Mouse (Mus musculus): ENCODE results near the gene Tapt1.
"Not testable (repeated sequence)": the region's sequence is repeated elsewhere in the genome, so short reads cannot be mapped to it uniquely, and the experiment has no call there.

Tapt1 gene

DNA sequence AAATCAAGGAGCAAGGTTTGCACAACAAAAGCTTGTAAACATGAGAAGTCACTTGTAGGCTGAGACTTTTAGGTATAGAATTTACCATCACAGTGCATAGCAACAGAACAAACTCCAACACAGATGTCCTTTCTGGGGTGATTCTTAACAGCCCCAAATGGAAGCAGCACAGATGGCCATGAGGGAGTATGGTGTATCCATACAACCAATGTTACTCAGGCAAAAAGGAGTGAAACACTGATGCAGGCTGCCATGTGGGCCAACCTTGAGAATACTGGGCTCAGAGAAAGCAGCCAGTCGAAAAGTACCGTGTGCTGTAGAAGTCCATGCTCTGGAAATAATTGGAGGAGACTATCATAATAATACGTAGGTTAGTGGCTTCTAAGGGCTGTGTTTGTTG is 68.0 kb downstream of the Tapt1 start:
- in situ Hi-C loops (cut with MboI; ENCODE audit: unreplicated experiment in 2 of 2), result no loop called here

DNA sequence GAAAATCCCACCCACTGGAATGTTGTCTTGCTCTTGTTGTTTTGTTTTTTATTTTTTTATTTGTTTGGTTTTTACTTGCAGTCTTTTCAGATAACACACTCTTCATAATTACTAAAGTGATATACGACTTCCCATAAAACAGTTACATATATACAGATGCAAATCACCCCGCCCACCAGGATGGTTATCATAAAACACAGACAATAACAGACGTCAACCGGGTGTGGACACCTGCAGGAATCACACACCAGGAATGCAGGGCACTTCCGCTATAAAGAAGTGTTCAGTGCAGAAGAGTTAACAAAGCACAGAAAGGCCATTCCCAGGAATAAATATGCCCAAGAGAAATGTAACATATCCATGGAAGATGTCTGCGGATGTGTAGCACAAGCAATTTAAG is 68.7 kb downstream of the Tapt1 start:
- in situ Hi-C loops (cut with MboI; ENCODE audit: unreplicated experiment in 2 of 2), result no loop called here

DNA sequence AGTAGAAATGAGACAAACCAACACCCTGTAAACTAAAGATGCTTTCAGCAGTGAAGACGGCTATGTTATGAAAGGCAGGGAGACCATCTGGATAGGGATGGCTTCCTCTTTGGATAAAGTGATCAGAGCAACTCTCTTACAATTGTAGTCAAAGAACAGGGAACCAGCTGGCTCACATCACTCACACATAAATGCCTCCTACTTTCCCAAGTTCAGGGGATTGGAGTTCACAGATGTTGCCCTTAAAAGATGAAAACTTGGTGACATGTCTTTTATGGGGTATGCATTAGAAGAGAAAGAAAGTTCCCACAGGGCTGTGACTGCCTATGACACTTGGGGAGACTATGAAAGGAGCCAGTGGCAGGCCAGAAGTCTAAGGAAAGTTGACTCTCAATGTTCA is 73.4 kb downstream of the Tapt1 start:
- in situ Hi-C loops (cut with MboI; ENCODE audit: unreplicated experiment in 2 of 2), result no loop called here

- in situ Hi-C loops (cut with MboI; ENCODE audit: unreplicated experiment in 2 of 2), result no loop called here
Measured at GRCm38 (mm10) chr5:44151327-44152051, 74.9 kb downstream of the Tapt1 start.

- in situ Hi-C loops (cut with MboI; ENCODE audit: unreplicated experiment in 2 of 2), result no loop called here
Measured at GRCm38 (mm10) chr5:44147732-44148131, 78.7 kb downstream of the Tapt1 start.

DNA sequence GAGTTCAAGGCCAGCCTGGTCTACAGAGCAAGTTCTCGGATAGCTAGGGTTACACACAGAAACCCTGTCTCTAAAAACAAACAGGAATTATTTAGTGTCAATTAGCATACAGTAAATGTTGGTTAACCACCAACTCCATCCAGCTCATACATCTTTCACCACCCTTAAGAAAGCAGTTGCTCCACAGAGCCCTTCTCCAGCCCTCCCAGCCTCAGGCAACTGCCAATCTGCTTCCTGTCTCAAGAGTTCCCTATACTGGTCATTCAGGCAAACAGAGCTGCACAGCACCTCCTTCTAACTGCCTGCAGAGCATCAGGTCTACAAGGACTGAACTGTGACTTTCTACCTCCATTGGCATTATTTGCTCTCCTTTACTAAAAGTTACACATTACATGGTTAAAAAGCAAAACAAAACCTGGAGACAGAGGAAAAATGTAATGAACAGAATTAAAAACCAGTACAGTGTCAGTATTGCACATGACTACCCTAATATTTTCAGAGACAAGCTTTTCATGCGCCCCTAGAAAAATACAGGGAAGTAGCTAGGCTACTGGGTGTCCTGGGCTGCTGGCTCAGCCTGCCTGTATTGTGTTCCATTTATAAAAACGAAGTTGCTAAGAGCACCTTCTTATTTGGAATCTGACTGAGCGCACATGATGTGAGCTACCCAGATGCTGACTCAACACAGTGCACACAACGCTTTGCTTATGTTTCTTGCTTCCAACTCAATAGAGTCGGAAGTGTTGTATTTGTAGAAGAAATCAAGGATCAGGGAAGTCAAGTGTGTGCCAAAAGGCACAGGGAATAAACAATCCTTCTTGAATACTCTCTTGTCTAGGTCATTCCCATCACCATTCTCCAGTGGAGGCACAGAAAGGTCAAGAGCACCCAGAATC is 79.7 kb downstream of the Tapt1 start:
- in situ Hi-C loops (cut with MboI; ENCODE audit: unreplicated experiment in 2 of 2), result no loop called here

DNA sequence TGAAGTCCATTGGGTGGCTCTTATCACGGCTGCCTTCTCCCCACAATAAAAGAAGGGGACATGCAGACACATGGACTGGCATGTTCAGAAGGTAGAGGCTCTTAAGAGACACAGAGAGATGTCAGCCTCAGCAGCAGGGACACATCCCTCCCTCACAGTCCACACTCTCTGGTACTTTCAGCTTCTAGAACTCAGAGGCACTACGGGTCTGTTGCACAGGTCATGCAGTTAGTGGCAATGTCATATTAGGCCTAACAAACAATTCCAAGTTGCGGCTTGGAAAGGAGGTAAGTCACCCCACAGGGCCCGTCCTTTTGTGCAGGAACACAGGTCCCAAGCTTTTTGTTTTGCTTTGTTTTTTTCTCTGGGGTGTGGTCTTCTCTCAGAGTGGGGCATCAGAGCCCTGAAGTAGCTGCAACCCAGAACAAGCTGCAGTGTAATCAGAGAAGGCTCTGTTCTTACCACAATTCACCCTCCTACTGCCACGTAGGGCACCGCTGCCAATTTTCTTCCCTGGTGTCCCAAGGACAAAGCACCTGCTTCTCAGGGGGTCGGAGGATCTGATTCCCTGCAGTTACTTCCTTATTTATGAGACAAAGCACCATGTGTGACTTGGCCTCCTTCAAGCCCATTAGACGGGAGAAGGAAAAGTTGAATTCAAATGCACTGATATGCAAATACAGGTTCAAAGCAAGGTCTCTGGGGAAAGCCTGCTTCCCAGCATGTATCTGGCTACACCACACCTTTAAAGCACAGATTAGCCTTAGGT is 82.8 kb downstream of the Tapt1 start:
- in situ Hi-C loops (cut with MboI; ENCODE audit: unreplicated experiment in 2 of 2), result no loop called here

GRCm38 (mm10) chr5:44127487-44127886 is 98.9 kb downstream of the Tapt1 start:
- in situ Hi-C loops (cut with MboI; ENCODE audit: unreplicated experiment in 2 of 2), result no loop called here

- in situ Hi-C loops (cut with MboI; ENCODE audit: unreplicated experiment in 2 of 2), result not testable (repeated sequence)
Measured at GRCm38 (mm10) chr5:44126574-44126973, 99.9 kb downstream of the Tapt1 start.
